Mouse (Mus musculus) cerebral cortex, adult 2 months (tissue): ENCODE data around the gene Muc3.

Experiments used
- WGBS: fragments of 180-500 bp; shearing (Covaris S2); methylation state at CpG from one replicate; pipeline ENCODE4 v1.1.7; 2018; 5-methylcytosine and 5-hydroxymethylcytosine counted together

The Muc3 gene

GRCm38 (mm10) chr5:137095135-137095534, 54.0 kb downstream of the Muc3 start:
- 84% methylated on average over 10 of the region's 10 CpGs for WGBS

- WGBS, result 78% methylated on average over 9 of the region's 9 CpGs
These were observed 55.4 kb downstream of the Muc3 start for GRCm38 (mm10) chr5:137093720-137094119.

- WGBS, result 65% methylated on average over 6 of the region's 6 CpGs
These were observed 57.6 kb downstream of the Muc3 start for GRCm38 (mm10) chr5:137091560-137091959.

DNA sequence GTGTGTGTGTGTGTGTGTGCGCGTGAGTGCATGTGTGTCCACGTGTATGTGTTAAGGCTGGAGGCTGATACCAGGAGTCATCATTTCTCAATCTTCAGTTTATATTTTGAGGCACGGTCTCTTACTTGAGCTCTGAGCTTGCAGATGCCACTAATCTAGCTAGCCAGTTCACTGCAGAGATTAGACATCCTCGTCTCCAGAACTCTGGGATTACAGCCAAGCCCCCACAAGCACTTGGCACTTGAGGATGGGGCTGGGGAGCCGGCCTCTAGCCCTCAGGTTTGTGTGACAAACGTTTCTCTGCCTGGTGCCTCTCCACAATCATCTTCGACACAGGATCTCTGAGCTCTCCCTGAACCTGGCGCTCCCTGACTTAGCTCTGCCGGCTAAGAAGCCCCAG, 58.3 kb downstream of the Muc3 start:
- 81% methylated on average over 10 of the region's 10 CpGs for WGBS

- 73% methylated on average over 8 of the region's 8 CpGs for WGBS
These were observed 61.7 kb downstream of the Muc3 start for GRCm38 (mm10) chr5:137087410-137087809.

GRCm38 (mm10) chr5:137085731-137086130, 63.4 kb downstream of the Muc3 start:
- 92% methylated on average over 3 of the region's 3 CpGs for WGBS

DNA sequence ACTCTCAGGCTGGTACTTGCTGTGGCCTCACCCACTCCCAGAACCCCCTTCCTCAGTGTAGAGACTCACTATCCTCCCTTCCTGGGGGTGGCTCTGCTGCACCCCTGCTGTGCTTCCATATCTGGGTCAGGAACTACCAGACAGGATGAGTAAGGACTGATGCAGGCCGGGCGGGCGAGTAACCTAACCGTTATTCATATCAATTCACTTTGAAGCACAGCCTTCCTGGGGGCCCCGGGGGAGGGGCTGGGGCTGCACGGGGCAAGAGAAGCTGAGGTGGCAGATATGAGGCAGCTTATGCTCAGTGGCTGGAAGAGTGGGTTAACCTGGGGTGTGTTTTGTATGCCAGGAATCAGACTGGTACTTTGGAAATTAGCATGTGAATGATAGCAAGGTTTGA, 64.1 kb downstream of the Muc3 start:
- WGBS, result 89% methylated on average over 6 of the region's 6 CpGs
